Mouse (Mus musculus) liver, adult 2 months (tissue): Measurements from ENCODE around the gene Il10.

ENCODE experiments used
- CTCF ChIP-seq: fragments of 200-500 bp; IDR thresholded peaks from 2 replicates; pipeline ENCODE4 v1.5.1; 2011; ENCODE audit warnings: low read depth, low read length, control low read depth
- POLR2A ChIP-seq: fragments of 200-500 bp; IDR thresholded peaks from 2 replicates; pipeline ENCODE4 v1.6.1; 2011; ENCODE audit warnings: low read length, control low read depth; ENCODE audit not compliant: insufficient read depth; ENCODE audit errors: extremely low read depth

GRCm38 (mm10) chr1:130989331-130989730 lies 30.3 kb upstream of the Il10 start:
- TF ChIP-seq CTCF (no peak), POLR2A (no peak)
